Mouse (Mus musculus): ENCODE measurements at regions not wholly inside any gene's neighbourhood (a gene's known extent, or its start where the extent isn't known, plus 50 kb on each side); places are given as distances from the start of the nearest gene placed in this dataset.

DNA sequence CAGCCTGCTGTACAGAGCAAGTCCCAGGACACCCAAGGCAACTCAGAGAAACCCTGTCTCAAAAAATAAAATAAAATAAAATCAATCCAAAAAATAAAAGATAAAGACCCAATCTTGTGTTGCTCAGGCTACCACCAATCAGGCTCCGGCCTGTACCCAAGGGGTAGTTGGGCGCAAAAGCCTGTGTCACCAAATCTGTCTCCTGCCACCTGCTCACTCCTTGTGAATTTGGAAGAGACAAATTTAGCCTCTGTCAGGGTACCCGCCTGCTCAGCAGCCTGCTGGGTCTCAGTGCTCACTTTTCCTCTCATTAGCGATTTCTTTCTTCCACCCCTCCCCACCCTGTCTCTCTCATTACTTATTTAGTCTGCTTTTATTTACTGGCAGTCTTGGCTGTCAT, 54.6 kb downstream of the Sox4 start:
- DNase-seq (ENCODE audit: low read depth), result no peak

GRCm38 (mm10) chr13:28892896-28893295, 60.6 kb downstream of the Sox4 start:
- no peak for DNase-seq (ENCODE audit: low read depth)

DNA sequence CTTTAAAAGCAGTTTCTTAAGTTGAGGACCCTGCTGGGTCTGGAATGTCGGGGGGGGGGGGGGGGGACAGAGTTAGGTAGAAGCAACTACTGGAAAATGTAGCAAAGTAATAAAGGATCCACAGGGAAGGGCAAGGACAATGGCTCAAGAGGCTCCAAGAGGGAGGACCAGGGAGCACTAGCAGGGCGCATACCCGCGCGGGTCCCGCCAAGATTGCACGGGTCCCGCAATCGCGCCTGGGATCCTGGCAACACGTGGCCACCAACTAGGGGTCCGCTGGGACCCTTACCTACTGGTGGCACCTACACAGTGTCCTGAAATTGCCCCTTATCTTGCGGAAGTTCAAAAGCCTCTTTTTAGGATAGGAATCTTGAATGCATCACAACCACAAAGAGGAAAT, 66.4 kb downstream of the Sox4 start:
- DNase-seq (ENCODE audit: low read depth), result no peak

- DNase-seq (ENCODE audit: low read depth), result no peak
Measured at GRCm38 (mm10) chr13:28886691-28887090, 66.8 kb downstream of the Sox4 start.

DNA sequence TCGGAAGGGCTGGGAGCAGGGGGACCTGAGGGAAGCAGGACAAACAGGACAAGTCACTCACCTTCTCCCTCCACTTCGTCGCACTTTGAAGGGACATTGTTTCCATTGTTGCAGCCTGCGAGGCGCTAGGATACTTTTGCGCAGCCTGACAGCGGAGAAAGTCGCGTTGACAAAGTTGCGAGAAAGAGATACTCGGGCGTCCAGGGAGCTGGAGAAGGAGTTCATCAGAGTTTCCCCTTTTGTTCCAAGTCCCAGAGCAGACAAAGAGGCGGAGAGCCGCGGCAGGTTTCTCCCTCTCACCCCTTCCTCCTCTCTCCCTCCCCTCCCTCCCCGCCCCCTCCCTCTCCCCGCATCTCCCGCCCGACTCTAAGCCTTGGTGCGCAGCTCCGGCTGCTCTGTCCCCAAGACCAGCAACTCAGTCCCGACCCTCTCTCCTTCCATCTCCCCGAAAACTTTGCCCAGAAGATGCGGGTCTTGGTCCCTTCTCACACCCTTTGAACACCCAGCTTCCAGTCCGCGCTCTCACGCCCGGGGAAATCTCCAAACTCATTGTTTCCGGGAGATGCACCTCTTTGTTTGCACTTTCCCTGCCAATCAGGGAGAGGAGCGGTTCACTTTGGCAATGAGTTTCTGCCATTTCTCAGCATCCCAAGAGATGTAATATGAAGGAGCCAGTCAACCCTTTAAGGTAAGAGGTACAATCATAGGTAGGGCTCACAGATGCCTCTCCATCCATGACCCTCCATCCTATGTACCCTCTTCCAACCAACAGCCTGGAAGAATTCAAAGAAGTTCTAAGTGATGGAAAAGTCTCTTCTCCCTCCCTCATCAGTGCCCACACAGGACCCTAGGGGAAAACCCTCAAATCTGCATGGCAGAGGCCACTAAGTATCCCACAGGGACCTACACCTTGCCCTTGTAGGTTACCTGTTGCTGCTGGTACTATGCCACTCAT, 68.2 kb downstream of the Sox4 start:
- no peak for DNase-seq (ENCODE audit: low read depth)

DNA sequence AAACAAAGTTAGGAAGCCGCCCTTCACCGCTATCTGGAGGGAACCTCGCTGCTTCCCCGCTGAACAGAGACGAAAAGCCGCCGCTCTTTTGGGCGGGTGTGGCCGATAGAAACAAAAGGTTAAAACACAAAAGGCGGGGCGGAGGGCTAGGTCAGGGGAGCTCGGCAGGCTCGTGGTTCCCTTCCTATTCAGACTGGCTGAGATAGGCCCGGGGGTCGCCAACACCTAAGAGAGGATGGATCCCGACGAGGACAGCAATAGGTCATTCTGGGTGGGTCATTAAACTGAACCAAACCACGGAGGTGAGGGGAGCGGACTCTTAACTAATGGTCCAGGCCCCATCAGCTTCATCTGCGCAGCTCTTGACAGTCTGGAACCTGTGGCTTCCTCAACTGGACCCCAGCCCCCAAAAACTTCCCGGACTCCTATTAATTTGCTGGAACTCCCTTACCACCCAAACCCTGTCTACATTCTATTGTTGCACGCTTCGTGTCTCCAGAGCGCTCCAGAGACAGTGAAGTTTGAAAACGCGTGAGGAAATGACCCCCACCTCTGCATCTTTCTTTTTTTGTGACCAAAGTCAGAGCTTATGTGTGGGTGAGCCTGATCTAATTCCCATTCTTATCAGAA, 69.2 kb downstream of the Sox4 start:
- DNase-seq (ENCODE audit: low read depth), result no peak

DNA sequence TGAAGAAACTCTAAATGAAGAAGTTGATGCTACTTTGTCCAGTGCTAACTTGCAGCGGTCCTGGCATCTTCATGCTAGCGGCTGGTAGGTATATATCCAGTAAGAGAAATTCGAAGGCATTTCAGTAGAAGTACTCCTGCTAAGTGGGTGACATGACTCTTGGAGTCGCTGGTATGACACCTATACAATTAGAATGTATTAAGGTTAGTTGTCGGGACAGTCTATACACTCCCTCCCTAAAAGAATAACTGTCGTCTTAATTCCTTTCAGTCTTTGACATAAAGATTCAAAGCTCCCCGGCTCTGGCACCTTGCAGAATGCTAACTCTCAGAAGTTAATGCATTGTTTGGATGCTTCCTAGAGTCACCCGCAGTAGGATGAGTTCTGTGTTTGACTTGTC, 70.1 kb downstream of the Sox4 start:
- no peak for DNase-seq (ENCODE audit: low read depth)

- DNase-seq (ENCODE audit: low read depth), result no peak
Measured at GRCm38 (mm10) chr13:28880888-28881287, 72.6 kb downstream of the Sox4 start.

DNA sequence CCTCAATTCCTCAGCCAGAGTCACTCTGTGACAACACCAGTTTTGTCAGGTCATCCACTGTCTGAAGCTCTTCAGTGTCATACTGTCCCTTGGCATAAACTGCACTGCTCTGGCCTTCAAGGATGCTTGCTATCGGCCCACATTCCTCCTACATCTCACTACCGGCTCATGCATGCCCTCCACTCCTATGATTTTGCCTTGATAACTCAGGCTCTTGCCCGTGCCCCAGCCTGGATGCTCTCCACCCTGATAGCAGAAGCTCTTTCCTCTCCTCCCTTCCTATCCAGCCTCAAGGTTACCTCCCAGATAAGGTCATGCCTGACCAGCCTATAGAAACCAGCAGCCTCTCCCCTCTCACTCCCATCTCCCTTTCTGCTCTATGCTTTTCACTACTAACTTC, 74.8 kb downstream of the Sox4 start:
- DNase-seq (ENCODE audit: low read depth), result no peak

DNA sequence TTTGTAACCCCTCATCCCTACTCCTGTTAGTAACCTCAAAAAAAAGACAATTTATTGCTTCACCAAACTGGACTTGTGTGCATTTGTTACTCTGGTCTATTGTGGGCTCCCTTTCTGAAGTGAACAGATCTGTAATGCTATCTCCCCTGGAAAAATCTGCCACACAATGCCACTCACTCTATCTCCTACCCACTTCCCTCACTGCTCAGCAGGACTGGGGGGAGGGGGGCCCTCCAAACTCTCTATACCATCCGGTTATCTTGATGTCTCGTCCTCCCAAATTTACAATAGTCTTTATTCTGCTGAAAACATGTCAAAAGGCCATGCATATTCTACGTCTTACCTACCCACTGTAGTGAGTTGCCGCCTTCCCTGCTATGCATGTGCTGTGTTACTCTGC, 76.7 kb downstream of the Sox4 start:
- DNase-seq (ENCODE audit: low read depth), result no peak

- no peak for DNase-seq (ENCODE audit: low read depth)
Measured at GRCm38 (mm10) chr13:28870681-28871080, 82.8 kb downstream of the Sox4 start.

DNA sequence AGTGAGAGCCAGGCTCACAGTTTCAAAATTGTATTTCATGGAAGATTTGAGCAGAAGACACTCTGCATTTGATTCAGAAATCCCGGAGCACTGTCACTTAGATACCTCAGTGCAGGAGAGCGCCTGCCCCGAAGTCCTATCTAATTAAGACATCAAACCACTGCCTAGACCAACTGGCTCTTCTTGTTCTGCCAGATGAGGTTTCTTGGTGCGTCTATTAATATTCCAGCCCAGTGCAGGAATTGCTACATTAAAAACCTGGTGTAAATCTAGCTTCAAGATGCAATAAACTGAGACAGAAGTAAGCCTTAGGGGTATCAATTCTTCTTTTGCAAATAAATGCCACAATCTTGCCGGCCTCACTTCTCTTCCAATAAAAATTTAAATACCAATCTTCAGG, 86.3 kb downstream of the Sox4 start:
- no peak for DNase-seq (ENCODE audit: low read depth)

GRCm38 (mm10) chr13:28866686-28867085, 86.8 kb downstream of the Sox4 start:
- DNase-seq (ENCODE audit: low read depth), result no peak

GRCm38 (mm10) chr13:28860601-28861000, 92.9 kb downstream of the Sox4 start:
- DNase-seq (ENCODE audit: low read depth), result no peak

- DNase-seq (ENCODE audit: low read depth), result no peak
Measured at GRCm38 (mm10) chr13:28859829-28860427, 93.6 kb downstream of the Sox4 start.

DNA sequence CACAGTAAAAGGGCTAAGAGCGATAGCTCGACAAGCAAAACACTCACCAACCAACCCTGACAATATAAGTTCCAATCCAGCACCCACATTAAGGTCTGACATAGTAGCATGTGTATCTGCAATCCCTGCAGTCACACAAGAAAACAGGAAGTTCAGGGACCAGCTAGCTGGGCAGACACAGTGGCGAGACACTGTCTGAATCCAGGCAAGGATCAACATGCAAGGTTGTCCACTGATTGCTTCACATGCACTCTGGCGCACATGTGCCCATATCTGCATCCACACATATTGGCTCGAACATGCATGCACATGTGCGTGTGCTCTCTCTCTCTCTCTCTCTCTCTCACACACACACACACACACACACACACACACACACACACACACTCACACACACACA, 95.5 kb downstream of the Sox4 start:
- no peak for DNase-seq (ENCODE audit: low read depth)

DNA sequence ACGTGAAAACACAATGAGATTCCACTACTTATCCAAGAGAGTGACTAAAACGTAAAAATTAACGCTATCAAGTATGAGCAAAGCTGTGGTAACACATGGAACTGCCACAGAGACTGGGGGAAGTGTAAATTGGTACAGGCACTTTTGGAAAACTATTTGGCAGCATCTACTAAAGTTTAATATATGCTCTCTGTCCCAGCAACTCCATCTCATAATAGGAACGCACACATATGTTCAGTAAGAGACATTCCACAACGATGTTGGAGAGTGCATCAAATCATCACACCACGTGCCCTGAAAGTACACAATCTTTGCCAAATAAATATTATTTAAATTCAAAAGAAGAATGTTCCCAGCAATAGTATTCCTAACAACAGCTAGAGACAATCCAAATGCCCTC, 96.3 kb downstream of the Sox4 start:
- no peak for DNase-seq (ENCODE audit: low read depth)

GRCm38 (mm10) chr13:28856472-28856871, 97.0 kb downstream of the Sox4 start:
- no peak for DNase-seq (ENCODE audit: low read depth)

- DNase-seq (ENCODE audit: low read depth), result no peak
Measured at GRCm38 (mm10) chr13:28854247-28854646, 99.3 kb downstream of the Sox4 start.

DNA sequence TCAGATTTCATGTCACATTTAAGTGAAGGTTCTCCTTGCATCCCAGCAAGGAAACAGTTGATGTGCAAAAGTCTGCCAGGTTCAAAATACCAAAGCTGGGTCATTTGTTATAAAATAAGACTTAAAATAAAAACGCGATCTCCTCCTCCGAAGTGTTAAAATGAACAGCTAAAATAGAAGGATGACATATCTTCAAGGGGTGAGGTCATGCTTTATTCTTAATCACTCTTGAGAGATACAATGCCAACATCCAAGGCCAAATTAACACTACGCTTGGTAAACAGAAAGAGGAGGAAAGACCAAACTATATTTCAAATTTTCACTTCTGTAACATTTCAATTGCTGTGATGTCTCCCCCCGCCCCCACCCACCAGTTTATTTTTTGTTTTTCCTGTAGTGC, 105.2 kb downstream of the Sox4 start:
- DNase-seq (ENCODE audit: low read depth), result no peak

- DNase-seq (ENCODE audit: low read depth), result no peak
Measured at GRCm38 (mm10) chr13:28847478-28847877, 106.0 kb downstream of the Sox4 start.

GRCm38 (mm10) chr13:28844495-28844894, 109.0 kb downstream of the Sox4 start:
- no peak for DNase-seq (ENCODE audit: low read depth)

GRCm38 (mm10) chr13:28842811-28843210, 110.7 kb downstream of the Sox4 start:
- peak; percentile 31 for DNase-seq (ENCODE audit: low read depth)

Measured in c-Kit-positive CD71-negative TER-119-negative erythroid progenitor cells, embryonic 14.5 days (primary cell).